Mouse (Mus musculus) forebrain, embryonic 10.5 days (tissue): ENCODE data around the gene Gsn. TPM values are rescaled to one million over a fixed set of nuclear protein-coding genes. Genes with fewer than 3 reads are reported as not detected.

Experiments used
- DNase-seq: peaks from one replicate; pipeline ENCODE4 v3.0.0-alpha.2; 2017; ENCODE audit warnings: low spot score; ENCODE audit errors: extremely low spot score
- H3K27ac ChIP-seq: fragments of 300-500 bp; sonication (generic); 2 replicates; pipeline ENCODE4 v1.5.1; 2016; ENCODE audit warnings: mild to moderate bottlenecking
- H3K27me3 ChIP-seq: fragments of 300-500 bp; sonication (generic); 2 replicates; pipeline ENCODE4 v1.6.1; 2016; ENCODE audit warnings: mild to moderate bottlenecking; ENCODE audit not compliant: poor library complexity, severe bottlenecking
- H3K36me3 ChIP-seq: fragments of 300-500 bp; sonication (generic); replicated peaks from 2 replicates; pipeline ENCODE4 v1.6.1; 2016; ENCODE audit warnings: mild to moderate bottlenecking, moderate library complexity
- H3K4me1 ChIP-seq: fragments of 300-500 bp; sonication (generic); 2 replicates; pipeline ENCODE4 v1.6.1; 2016
- H3K4me3 ChIP-seq: fragments of 300-500 bp; sonication (generic); 2 replicates; pipeline ENCODE4 v1.5.1; 2016; ENCODE audit warnings: mild to moderate bottlenecking, moderate library complexity
- H3K9me3 ChIP-seq: fragments of 300-500 bp; sonication (generic); 2 replicates; pipeline ENCODE4 v1.6.1; 2016; ENCODE audit warnings: mild to moderate bottlenecking, moderate library complexity
- WGBS: fragments of 180-500 bp; shearing (Covaris S2); methylation state at CpG from one replicate; pipeline ENCODE4 v1.1.7; 2016; 5-methylcytosine and 5-hydroxymethylcytosine counted together
- polyA plus RNA-seq: library from polyadenylated mRNA; unstranded; fragments of >200 nt; fragmentation: Nextera tagmentation; extraction: Ambion mirVana; gene quantifications from 2 replicates; pipeline ENCODE4 v1.2.1, GENCODE M21; 2016

Gene Gsn
- polyA plus RNA-seq: 14.6 and 15.5 TPM in 2 replicates

GRCm38 (mm10) chr2:35255885-35256833, at the start of gene Gsn:
TSS of gene Gsn (plus strand) at chr2:35256380.
- Histone ChIP-seq H3K36me3 (no peaks in the 10 kb centered on the region), H3K27ac (peak within 1 kb of the TSS; percentile 72), H3K4me1 (peaks cover 35% of the 10 kb centered on the region), H3K4me3 (peak within 1 kb of the TSS; percentile 68), H3K9me3 (no peaks in the 10 kb centered on the region), H3K27me3 (peaks cover 61% of the 10 kb centered on the region)
- WGBS: 4% methylated on average over 54 of the region's 54 CpGs
- DNase-seq: peak; percentile 69

GRCm38 (mm10) chr2:35206761-35207160, 49.4 kb upstream of the Gsn start:
- Histone ChIP-seq H3K27ac (no peak overlapping the region), H3K4me3 (no peak overlapping the region), H3K27me3 (no peaks in the 10 kb centered on the region), H3K4me1 (no peaks in the 10 kb centered on the region), H3K9me3 (no peaks in the 10 kb centered on the region), H3K36me3 (no peaks in the 10 kb centered on the region)
- DNase-seq: no peak
- 92% methylated on average over 3 of the region's 3 CpGs for WGBS

GRCm38 (mm10) chr2:35208054-35208453, 48.1 kb upstream of the Gsn start:
- H3K27me3 ChIP-seq: no peaks in the 10 kb centered on the region
- H3K36me3 ChIP-seq: no peaks in the 10 kb centered on the region
- H3K4me1 ChIP-seq: no peaks in the 10 kb centered on the region
- H3K9me3 ChIP-seq: no peaks in the 10 kb centered on the region
- WGBS: 78% methylated on average over 3 of the region's 3 CpGs
- H3K4me3 ChIP-seq: no peak overlapping the region
- H3K27ac ChIP-seq: no peak overlapping the region
- DNase-seq: no peak

DNA sequence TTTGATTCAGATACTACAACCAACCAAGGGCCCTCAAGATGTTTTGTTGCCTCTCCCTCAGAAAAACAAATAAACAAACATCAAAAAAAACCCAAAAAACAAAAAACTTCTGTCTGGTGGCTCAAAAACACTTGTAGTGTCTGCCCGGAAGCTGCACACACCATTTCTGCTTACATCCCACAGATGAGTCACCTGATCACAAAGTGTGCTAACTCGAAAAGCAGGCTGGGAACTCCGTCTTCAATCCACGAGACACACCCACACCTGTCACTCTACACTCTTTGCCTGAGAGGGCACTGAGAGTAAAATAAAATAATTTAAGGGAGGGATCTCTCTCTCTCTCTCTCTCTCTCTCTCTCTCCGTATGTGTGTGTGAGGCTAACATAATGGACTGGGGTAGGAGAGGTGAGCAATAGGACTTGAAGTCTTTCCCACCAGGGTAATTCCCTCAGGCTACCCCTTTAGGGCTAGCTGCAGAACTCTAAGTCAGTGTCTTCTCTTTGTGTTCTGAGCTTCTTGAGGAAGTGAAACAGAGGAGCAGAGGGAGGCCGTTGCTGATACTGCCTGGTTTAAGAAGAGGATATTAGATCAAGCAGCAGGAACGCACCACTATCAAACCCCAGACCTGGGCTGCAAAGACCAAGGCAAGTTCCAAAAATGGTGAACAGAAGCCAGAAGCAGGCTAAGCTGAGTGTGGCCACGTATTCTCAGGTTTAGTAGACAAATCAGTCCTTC, 47.1 kb upstream of the Gsn start:
- Histone ChIP-seq H3K27ac (no peak overlapping the region), H3K36me3 (no peaks in the 10 kb centered on the region), H3K27me3 (peaks cover 4% of the 10 kb centered on the region; the same call in 1 of the 2 replicates), H3K4me3 (no peak overlapping the region), H3K4me1 (peaks cover 5% of the 10 kb centered on the region), H3K9me3 (no peaks in the 10 kb centered on the region)
- 77% methylated on average over 8 of the region's 8 CpGs for WGBS
- DNase-seq: no peak

DNA sequence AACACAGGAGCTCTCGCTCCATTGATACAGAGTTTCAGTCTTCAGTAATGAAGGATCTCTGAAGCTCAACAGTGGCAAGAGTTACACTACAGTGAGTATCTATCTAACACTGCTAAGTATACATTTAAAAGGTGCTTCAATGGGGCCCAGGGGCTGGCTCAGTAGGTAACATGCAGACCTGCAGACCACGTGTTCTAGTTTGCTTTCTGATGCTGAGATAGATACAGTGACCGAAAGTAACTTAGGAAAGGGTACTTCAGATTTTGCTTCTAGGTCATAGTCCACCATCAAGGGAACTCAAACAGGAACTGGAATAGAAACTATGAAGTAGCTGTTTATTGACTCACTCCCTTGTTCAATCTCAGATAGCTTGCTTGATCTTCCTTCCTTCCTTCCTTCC, 44.5 kb upstream of the Gsn start:
- no peak overlapping the region for H3K4me3 ChIP-seq
- no peak for DNase-seq

DNA sequence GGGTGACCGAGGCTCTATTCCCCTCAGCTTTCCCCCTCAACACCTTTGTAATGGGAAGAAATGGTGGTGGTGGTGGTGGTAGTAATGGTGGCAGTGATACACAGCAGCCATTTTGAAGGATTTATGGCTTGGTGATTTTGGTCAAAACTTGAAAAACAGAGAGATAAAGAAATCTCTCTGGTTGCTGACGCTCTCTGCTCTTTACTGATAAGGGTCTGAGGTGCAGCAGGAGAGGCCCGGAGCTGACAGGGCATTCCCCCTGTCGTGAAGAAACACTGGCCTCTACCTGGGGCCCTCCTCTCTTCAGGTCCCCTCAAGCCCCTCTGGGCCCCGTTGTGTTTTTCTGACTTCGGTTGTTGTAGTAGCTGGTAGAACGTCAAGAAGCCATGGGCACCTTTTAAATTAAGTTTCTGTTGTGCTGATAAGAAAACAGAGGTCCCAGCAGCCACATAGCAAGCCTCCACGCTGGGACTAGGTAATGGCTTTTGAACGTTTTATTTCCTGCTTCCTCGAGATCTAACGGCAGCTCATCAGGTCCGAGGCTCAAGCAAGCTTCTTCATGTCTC, 42.8 kb upstream of the Gsn start:
- H3K36me3 ChIP-seq: no peaks in the 10 kb centered on the region
- H3K4me1 ChIP-seq: peaks cover 23% of the 10 kb centered on the region
- no peaks in the 10 kb centered on the region for H3K9me3 ChIP-seq
- H3K27me3 ChIP-seq: peaks cover 4% of the 10 kb centered on the region; the same call in 1 of the 2 replicates
- no peak for DNase-seq
- H3K4me3 ChIP-seq: no peak overlapping the region
- WGBS: 81% methylated on average over 12 of the region's 12 CpGs
- H3K27ac ChIP-seq: 0 out of 2 replicates have a peak overlapping the region, but pooled peaks have one; percentile 87

More for the DNA sequence above, 44.5 kb upstream of the Gsn start:
- Histone ChIP-seq H3K27me3 (peaks cover 4% of the 10 kb centered on the region; the same call in 1 of the 2 replicates), H3K4me1 (peaks cover 23% of the 10 kb centered on the region), H3K36me3 (no peaks in the 10 kb centered on the region), H3K27ac (no peak overlapping the region), H3K9me3 (no peaks in the 10 kb centered on the region)
- WGBS: 79% methylated on average over 3 of the region's 3 CpGs

DNA sequence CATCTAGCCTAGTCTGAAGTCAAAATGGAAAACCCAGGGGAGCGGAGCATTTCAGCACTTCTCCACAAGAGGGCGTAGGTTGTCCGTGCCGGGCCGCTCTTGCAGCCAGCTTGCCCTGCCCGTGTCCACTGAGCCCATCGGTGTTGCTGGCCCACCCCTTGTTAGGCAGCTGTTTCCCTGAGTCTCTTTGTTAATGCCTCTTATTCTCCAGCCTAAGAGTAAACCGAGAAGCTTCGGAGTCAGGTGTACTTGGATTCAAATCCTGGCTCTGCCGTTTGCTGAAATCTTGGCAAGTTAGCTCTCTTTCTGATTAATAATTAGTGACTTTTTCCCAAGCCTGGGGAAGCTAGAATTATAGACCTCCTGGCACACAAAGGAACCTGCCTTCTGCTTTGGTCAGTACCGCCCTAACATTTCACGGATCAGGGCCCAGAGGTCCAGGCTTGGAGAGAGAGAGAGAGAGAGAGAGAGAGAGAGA, 41.3 kb upstream of the Gsn start:
- peak; percentile 92 for DNase-seq
- H3K36me3 ChIP-seq: no peaks in the 10 kb centered on the region
- peak overlapping the region; percentile 87 for H3K27ac ChIP-seq
- WGBS: 4% methylated on average over 12 of the region's 12 CpGs
- H3K4me3 ChIP-seq: peak overlapping the region; percentile 34
- peaks cover 4% of the 10 kb centered on the region; the same call in 1 of the 2 replicates for H3K27me3 ChIP-seq
- peaks cover 29% of the 10 kb centered on the region for H3K4me1 ChIP-seq
- no peaks in the 10 kb centered on the region for H3K9me3 ChIP-seq

- Histone ChIP-seq H3K36me3 (no peaks in the 10 kb centered on the region), H3K27ac (peak overlapping the region; percentile 87), H3K9me3 (no peaks in the 10 kb centered on the region), H3K4me1 (peaks cover 29% of the 10 kb centered on the region), H3K27me3 (peaks cover 4% of the 10 kb centered on the region; the same call in 1 of the 2 replicates), H3K4me3 (peak overlapping the region; percentile 34)
- peak; percentile 56 for DNase-seq
- 31% methylated on average over 14 of the region's 14 CpGs for WGBS
These were observed 40.8 kb upstream of the Gsn start for GRCm38 (mm10) chr2:35215363-35215762.

- WGBS: 92% methylated on average over 2 of the region's 2 CpGs
- H3K27ac ChIP-seq: no peak overlapping the region
- peaks cover 32% of the 10 kb centered on the region for H3K4me1 ChIP-seq
- H3K4me3 ChIP-seq: no peak overlapping the region
- no peaks in the 10 kb centered on the region for H3K36me3 ChIP-seq
- H3K9me3 ChIP-seq: no peaks in the 10 kb centered on the region
- peaks cover 4% of the 10 kb centered on the region; the same call in 1 of the 2 replicates for H3K27me3 ChIP-seq
- DNase-seq: no peak
These were observed 39.5 kb upstream of the Gsn start for GRCm38 (mm10) chr2:35216701-35217100.

- Histone ChIP-seq H3K27me3 (peaks cover under 1% of the 10 kb centered on the region; the same call in 1 of the 2 replicates), H3K9me3 (no peaks in the 10 kb centered on the region), H3K4me3 (no peak overlapping the region), H3K4me1 (peaks cover 31% of the 10 kb centered on the region), H3K36me3 (no peaks in the 10 kb centered on the region), H3K27ac (no peak overlapping the region)
- 93% methylated on average over 3 of the region's 3 CpGs for WGBS
- no peak for DNase-seq
These were observed 37.4 kb upstream of the Gsn start for GRCm38 (mm10) chr2:35218736-35219135.

DNA sequence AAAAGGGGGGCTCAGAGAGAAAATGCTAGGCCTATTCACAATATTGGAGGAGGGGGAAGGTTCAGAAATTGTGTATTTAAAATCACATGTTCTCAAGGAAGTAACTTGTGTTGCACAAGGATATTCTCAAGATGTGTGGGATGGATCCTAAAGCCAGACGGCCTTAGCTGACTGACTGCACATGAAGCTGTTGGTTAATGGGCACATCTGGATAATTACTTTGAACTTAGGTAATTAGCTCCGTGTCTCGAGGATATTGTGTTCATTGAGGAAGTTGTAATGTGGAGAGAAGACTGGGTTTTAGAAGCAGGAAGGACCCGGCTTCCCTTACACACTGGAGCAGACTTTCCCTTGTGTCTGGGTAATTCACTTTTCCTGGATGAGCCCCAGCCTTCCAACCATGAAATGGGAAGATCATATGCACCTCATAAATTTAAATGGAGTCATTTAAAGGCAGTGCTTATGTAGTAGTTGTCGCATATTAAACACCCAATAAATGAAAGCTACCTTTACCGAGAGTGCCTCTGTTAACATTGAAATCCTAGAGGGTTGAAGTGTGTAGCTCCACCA, 33.3 kb upstream of the Gsn start:
- Histone ChIP-seq H3K9me3 (no peaks in the 10 kb centered on the region), H3K4me1 (peaks cover 11% of the 10 kb centered on the region), H3K27ac (no peak overlapping the region), H3K4me3 (no peak overlapping the region), H3K36me3 (no peaks in the 10 kb centered on the region), H3K27me3 (no peaks in the 10 kb centered on the region)
- 81% methylated on average over 6 of the region's 6 CpGs for WGBS
- no peak for DNase-seq

DNA sequence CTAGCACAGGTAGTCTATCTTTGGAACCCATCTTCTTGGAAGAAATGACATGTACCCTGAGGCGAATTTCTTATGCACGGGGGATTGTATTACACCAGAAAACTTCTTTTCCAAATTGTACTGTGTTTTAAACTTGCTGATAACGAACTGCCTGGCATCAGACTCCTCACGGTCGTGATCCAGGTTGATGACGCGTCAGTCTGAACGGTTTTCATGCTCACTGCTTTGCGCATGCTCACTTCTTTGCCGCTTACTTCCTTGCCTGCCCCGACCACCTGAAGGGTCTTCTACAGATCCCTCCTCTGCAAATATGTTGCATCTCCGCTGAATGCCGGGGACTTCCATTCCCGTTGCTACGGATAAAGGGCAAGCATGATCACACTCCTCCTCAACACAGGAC, 31.9 kb upstream of the Gsn start:
- H3K9me3 ChIP-seq: no peaks in the 10 kb centered on the region
- no peaks in the 10 kb centered on the region for H3K36me3 ChIP-seq
- peaks cover 23% of the 10 kb centered on the region for H3K4me1 ChIP-seq
- no peak for DNase-seq
- H3K27me3 ChIP-seq: no peaks in the 10 kb centered on the region
- H3K27ac ChIP-seq: no peak overlapping the region
- no peak overlapping the region for H3K4me3 ChIP-seq
- 94% methylated on average over 15 of the region's 15 CpGs for WGBS
